Comparison of ENCODE assay signal across 8 mouse cellular contexts in genomic region chr3:88408953-88409352, GRCm38 (mm10). TPM values are rescaled to one million over a fixed set of nuclear protein-coding genes. Genes with fewer than 3 reads are reported as not detected.
A peak's percentile ranks its signal among the peaks of the same experiment; 100 is the strongest.
DNase-seq lines count a peak whose midpoint lies in the region; ATAC-seq and TF ChIP-seq lines count a peak whose summit lies in the region.
"Had no signal": no experiment of that assay in that cellular context is flagged by ENCODE, and none has a peak within 500 bp of the region (broad histone marks: within the 10 kb centered on the region; RNA-seq: fewer than 3 reads in every experiment).

No protein-coding gene starts in this region.

- peak overlapping the region; percentile 70 for H3K4me3 ChIP-seq in forebrain, embryonic 11.5 days (ENCODE audit: low read depth, low read length)
- peak overlapping the region; percentile 68 for H3K4me3 ChIP-seq in limb, embryonic 15.5 days
- H3K4me3 ChIP-seq in stomach, postnatal 0 days (ENCODE audit: low read depth, low read length) = peak overlapping the region; percentile 70; the same call in 1 of the 2 replicates

- H3K9me3 ChIP-seq in forebrain, embryonic 11.5 days (ENCODE audit: control insufficient read depth, low read length) = no peaks in the 10 kb centered on the region
- no peaks in the 10 kb centered on the region for H3K9me3 ChIP-seq in limb, embryonic 15.5 days
- H3K9me3 ChIP-seq in stomach, postnatal 0 days (ENCODE audit: control insufficient read depth, low read length) = no peaks in the 10 kb centered on the region

- DNase-seq in ovary, postnatal 14 days (ENCODE audit: low spot score) = peak; percentile 23
- no peak for DNase-seq in ovary, postnatal 10 days (ENCODE audit: low spot score)
- no peak for DNase-seq in forebrain, embryonic 11.5 days (ENCODE audit: low spot score)
- no peak for DNase-seq in stomach, postnatal 0 days (ENCODE audit: low spot score)
- no peak for DNase-seq in retina, embryonic 14.5 days (ENCODE audit: low spot score)
- DNase-seq in frontal cortex, postnatal 36 days (ENCODE audit: low spot score in 2 of 2) = no peak
- DNase-seq: cerebellum, adult 11 months had no signal

- TF ChIP-seq CTCF in stomach, postnatal 0 days (IDR thresholded peaks at IDR 0.05; ENCODE audit: low read depth) = no peak

- H3K36me3 ChIP-seq in forebrain, embryonic 11.5 days (ENCODE audit: control insufficient read depth, insufficient read depth, low read length) = no peaks in the 10 kb centered on the region; the same call in 1 of the 2 replicates
- peaks cover 30% of the 10 kb centered on the region for H3K36me3 ChIP-seq in limb, embryonic 15.5 days
- peaks cover 2% of the 10 kb centered on the region for H3K36me3 ChIP-seq in stomach, postnatal 0 days (ENCODE audit: control insufficient read depth, insufficient read depth, low read length)

- no peak for TF ChIP-seq EP300 in stomach, postnatal 0 days (optimal IDR thresholded peaks at IDR 0.05)

- peak overlapping the region; percentile 89 for H3K9ac ChIP-seq in forebrain, embryonic 11.5 days (ENCODE audit: low read length)
- H3K9ac ChIP-seq in limb, embryonic 15.5 days = no peak overlapping the region; the same call in 1 of the 2 replicates
- H3K9ac ChIP-seq in stomach, postnatal 0 days (ENCODE audit: low read length) = peak overlapping the region; percentile 89

- peak overlapping the region; percentile 58 for H3K4me2 ChIP-seq in forebrain, embryonic 11.5 days (ENCODE audit: low read depth, low read length, severe bottlenecking)
- H3K4me2 ChIP-seq in limb, embryonic 15.5 days = peak overlapping the region; percentile 78
- H3K4me2 ChIP-seq in stomach, postnatal 0 days (replicated peaks; ENCODE audit: low read depth) = peak overlapping the region; percentile 67

- no peak overlapping the region for H3K27ac ChIP-seq in forebrain, embryonic 11.5 days (ENCODE audit: low read depth, low read length)
- no peak overlapping the region for H3K27ac ChIP-seq in limb, embryonic 15.5 days
- no peak overlapping the region for H3K27ac ChIP-seq in stomach, postnatal 0 days (replicated peaks)

- H3K4me1 ChIP-seq in forebrain, embryonic 11.5 days (replicated peaks; ENCODE audit: control insufficient read depth, insufficient read depth, low read length) = peaks cover 4% of the 10 kb centered on the region; the same call in 1 of the 2 replicates
- peaks cover 38% of the 10 kb centered on the region for H3K4me1 ChIP-seq in limb, embryonic 15.5 days
- H3K4me1 ChIP-seq in stomach, postnatal 0 days (replicated peaks; ENCODE audit: control insufficient read depth, insufficient read depth) = no peaks in the 10 kb centered on the region; the same call in 1 of the 2 replicates

- H3K27me3 ChIP-seq in forebrain, embryonic 11.5 days (ENCODE audit: control insufficient read depth, insufficient read depth, low read length) = no peaks in the 10 kb centered on the region
- no peaks in the 10 kb centered on the region for H3K27me3 ChIP-seq in limb, embryonic 15.5 days
- H3K27me3 ChIP-seq in stomach, postnatal 0 days (ENCODE audit: control insufficient read depth, insufficient read depth, low read length) = no peaks in the 10 kb centered on the region

- WGBS in forebrain, embryonic 11.5 days = 67% methylated on average over 5 of the region's 5 CpGs
- WGBS in limb, embryonic 15.5 days = 59% methylated on average over 5 of the region's 5 CpGs
- 53% methylated on average over 5 of the region's 5 CpGs for WGBS in stomach, postnatal 0 days

- ATAC-seq in forebrain, embryonic 11.5 days (replicated peaks; ENCODE audit: low FRiP score) = no peak
- ATAC-seq in limb, embryonic 15.5 days (ENCODE audit: insufficient number of reproducible peaks, low FRiP score, low TSS enrichment, low read depth) = no peak
- ATAC-seq in stomach, postnatal 0 days (ENCODE audit: low FRiP score, low TSS enrichment) = no peak

RNA-seq across cellular contexts. Expression of gene Pmf1, which starts 1.2 kb away (rescaled TPM):
- 141 and 158 TPM in 2 replicates for polyA plus RNA-seq in forebrain, embryonic 11.5 days (2014; fragmentation: Nextera tagmentation; extraction: Ambion mirVana)
- 94.9 and 106 TPM in 2 replicates for polyA plus RNA-seq in limb, embryonic 15.5 days (2015; fragmentation: Nextera tagmentation; extraction: Ambion mirVana)
- polyA plus RNA-seq in stomach, postnatal 0 days (2015; fragmentation: Nextera tagmentation; extraction: Ambion mirVana) = 55.6 and 58.1 TPM in 2 replicates

RNA-seq across cellular contexts. Expression of gene Slc25a44, which starts 16.0 kb away (rescaled TPM):
- 22.6 and 23.1 TPM in 2 replicates for polyA plus RNA-seq in forebrain, embryonic 11.5 days (2014; fragmentation: Nextera tagmentation; extraction: Ambion mirVana)
- 16.5 and 17.1 TPM in 2 replicates for polyA plus RNA-seq in limb, embryonic 15.5 days (2015; fragmentation: Nextera tagmentation; extraction: Ambion mirVana)
- polyA plus RNA-seq in stomach, postnatal 0 days (2015; fragmentation: Nextera tagmentation; extraction: Ambion mirVana) = 9.7 and 9.8 TPM in 2 replicates

RNA-seq across cellular contexts. Expression of gene Bglap, which starts 24.7 kb away (rescaled TPM):
- not detected in 2 replicates for polyA plus RNA-seq in forebrain, embryonic 11.5 days (2014; fragmentation: Nextera tagmentation; extraction: Ambion mirVana)
- 0.88 and 1.7 TPM in 2 replicates for polyA plus RNA-seq in limb, embryonic 15.5 days (2015; fragmentation: Nextera tagmentation; extraction: Ambion mirVana)
- 0.64 TPM in 1 of 2 replicates, not detected in the other for polyA plus RNA-seq in stomach, postnatal 0 days (2015; fragmentation: Nextera tagmentation; extraction: Ambion mirVana)

RNA-seq across cellular contexts. Expression of gene Bglap2, which starts 30.5 kb away (rescaled TPM):
- polyA plus RNA-seq in forebrain, embryonic 11.5 days (2014; fragmentation: Nextera tagmentation; extraction: Ambion mirVana) = not detected in 2 replicates
- polyA plus RNA-seq in limb, embryonic 15.5 days (2015; fragmentation: Nextera tagmentation; extraction: Ambion mirVana) = 1.5 and 2.4 TPM in 2 replicates
- polyA plus RNA-seq in stomach, postnatal 0 days (2015; fragmentation: Nextera tagmentation; extraction: Ambion mirVana) = 20.1 and 24.9 TPM in 2 replicates

RNA-seq across cellular contexts. Expression of gene Bglap3, which starts 36.4 kb away (rescaled TPM):
- polyA plus RNA-seq in forebrain, embryonic 11.5 days (2014; fragmentation: Nextera tagmentation; extraction: Ambion mirVana) = not detected in 2 replicates
- 34.8 and 39.9 TPM in 2 replicates for polyA plus RNA-seq in limb, embryonic 15.5 days (2015; fragmentation: Nextera tagmentation; extraction: Ambion mirVana)
- polyA plus RNA-seq in stomach, postnatal 0 days (2015; fragmentation: Nextera tagmentation; extraction: Ambion mirVana) = 199 and 225 TPM in 2 replicates
